Mouse (Mus musculus) midbrain, postnatal 0 days (tissue): ENCODE data around the gene Atp6v1g1. TPM values are rescaled to one million over a fixed set of nuclear protein-coding genes. Genes with fewer than 3 reads are reported as not detected.

Experiments
- ATAC-seq: fragments of 200-750 bp; cut with Nextera tagmentation; 2 replicates; pipeline ENCODE4 v1.8.0; 2017; ENCODE audit warnings: moderate number of reproducible peaks, mild to moderate bottlenecking, moderate TSS enrichment, moderate library complexity; ENCODE audit not compliant: low FRiP score
- DNase-seq: peaks from one replicate; pipeline ENCODE4 v3.0.0-alpha.2; 2015; ENCODE audit warnings: low spot score
- H3K27ac ChIP-seq: fragments of 300-500 bp; sonication (generic); 2 replicates; pipeline ENCODE4 v1.5.1; 2014; ENCODE audit warnings: low read depth, mild to moderate bottlenecking, low read length, mixed read lengths
- H3K27me3 ChIP-seq: fragments of 300-500 bp; sonication (generic); 2 replicates; pipeline ENCODE4 v1.6.1; 2014; ENCODE audit warnings: low read length, control low read depth, mixed read lengths; ENCODE audit not compliant: insufficient read depth
- H3K36me3 ChIP-seq: fragments of 300-500 bp; sonication (generic); 2 replicates; pipeline ENCODE4 v1.6.1; 2014; ENCODE audit warnings: low read length, control low read depth, mixed read lengths; ENCODE audit not compliant: insufficient read depth
- H3K4me1 ChIP-seq: fragments of 300-500 bp; sonication (generic); 2 replicates; pipeline ENCODE4 v1.6.1; 2014; ENCODE audit warnings: mild to moderate bottlenecking, control low read depth, antibody characterized with exemption, low read length, mixed read lengths; ENCODE audit not compliant: insufficient read depth
- H3K4me2 ChIP-seq: fragments of 300-500 bp; sonication (generic); 2 replicates; pipeline ENCODE4 v1.6.1; 2014; ENCODE audit warnings: low read depth, mild to moderate bottlenecking, low read length, mixed read lengths; ENCODE audit not compliant: poor library complexity, severe bottlenecking
- H3K4me3 ChIP-seq: fragments of 300-500 bp; sonication (generic); 2 replicates; pipeline ENCODE4 v1.5.1; 2014; ENCODE audit warnings: low read depth, mild to moderate bottlenecking, low read length, moderate library complexity
- H3K9ac ChIP-seq: fragments of 300-500 bp; sonication (generic); replicated peaks from 2 replicates; pipeline ENCODE4 v1.6.1; 2014; ENCODE audit warnings: mild to moderate bottlenecking, low read length, moderate library complexity, mixed read lengths; ENCODE audit not compliant: poor library complexity, severe bottlenecking
- H3K9me3 ChIP-seq: fragments of 300-500 bp; sonication (generic); 2 replicates; pipeline ENCODE4 v1.6.1; 2016; ENCODE audit warnings: low read length, control low read depth
- CTCF ChIP-seq: IDR thresholded peaks from 2 replicates; pipeline ENCODE4 v1.5.1; 2016; ENCODE audit warnings: antibody characterized with exemption, mild to moderate bottlenecking
- WGBS: fragments of 180-500 bp; shearing (Covaris S2); extraction: QIAGEN DNeasy Blood & Tissue Kit; methylation state at CpG from one replicate; pipeline ENCODE4 v1.1.7; 2014; 5-methylcytosine and 5-hydroxymethylcytosine counted together
- polyA plus RNA-seq: library from polyadenylated mRNA; unstranded; fragments of >200 nt; fragmentation: Nextera tagmentation; extraction: Ambion mirVana; gene quantifications from 2 replicates; pipeline ENCODE4 v1.2.1, GENCODE M21; 2015
- total RNA-seq: library from RNA; depleted of rRNA; stranded (reverse); fragments of >200 nt; gene quantifications from 2 replicates; pipeline ENCODE4 v1.2.3, GENCODE M21; 2014; rRNA removed

The Atp6v1g1 gene
- total RNA-seq = 142 and 202 TPM in 2 replicates
- polyA plus RNA-seq = 356 and 357 TPM in 2 replicates

- ATAC-seq (peak; percentile 95), DNase-seq (peak; percentile 95)
- Histone ChIP-seq H3K27ac (peak within 1 kb of the TSS; percentile 78), H3K27me3 (no peaks in the 10 kb centered on the region), H3K4me3 (peak within 1 kb of the TSS; percentile 79), H3K36me3 (0 out of 2 replicates have a peak, but pooled peaks cover 3% of the 10 kb centered on the region), H3K9ac (peak within 1 kb of the TSS; percentile 83), H3K9me3 (no peaks in the 10 kb centered on the region), H3K4me1 (peaks cover 10% of the 10 kb centered on the region), H3K4me2 (peak within 1 kb of the TSS; percentile 66)
- under 1% methylated on average over 45 of the region's 57 CpGs for WGBS
- no peak for TF ChIP-seq CTCF
Observed at GRCm38 (mm10) chr4:63544494-63545230, at the start of gene Atp6v1g1. Gene Atp6v1g1 (plus strand): TSS chr4:63544772.

- Histone ChIP-seq H3K27me3 (no peaks in the 10 kb centered on the region), H3K36me3 (no peaks in the 10 kb centered on the region), H3K9me3 (no peaks in the 10 kb centered on the region), H3K4me1 (0 out of 2 replicates have a peak, but pooled peaks cover 4% of the 10 kb centered on the region), H3K9ac (peak overlapping the region; percentile 52), H3K4me3 (peak overlapping the region; percentile 51), H3K4me2 (peak overlapping the region; percentile 90), H3K27ac (no peak overlapping the region)
- peak; percentile 57 for ATAC-seq
- WGBS = under 1% methylated on average over 90 of the region's 107 CpGs
- TF ChIP-seq CTCF = no peak
- peak; percentile 55 for DNase-seq
Observed at GRCm38 (mm10) chr4:63494967-63495914, 49.3 kb upstream of the Atp6v1g1 start.

GRCm38 (mm10) chr4:63495915-63496278, 48.7 kb upstream of the Atp6v1g1 start, which contains the start of gene Whrn:
Gene Whrn (minus strand): TSS chr4:63495991.
- H3K9me3 ChIP-seq = no peaks in the 10 kb centered on the region
- no peak within 1 kb of the TSS for H3K27ac ChIP-seq
- peak within 1 kb of the TSS; percentile 90 for H3K4me2 ChIP-seq
- ATAC-seq (peak; percentile 68), DNase-seq (peak; percentile 79)
- no peaks in the 10 kb centered on the region for H3K27me3 ChIP-seq
- WGBS = under 1% methylated on average over 23 of the region's 34 CpGs
- peak within 1 kb of the TSS; percentile 51 for H3K4me3 ChIP-seq
- no peaks in the 10 kb centered on the region for H3K36me3 ChIP-seq
- no peak for TF ChIP-seq CTCF
- 0 out of 2 replicates have a peak, but pooled peaks cover 4% of the 10 kb centered on the region for H3K4me1 ChIP-seq
- peak within 1 kb of the TSS; percentile 52 for H3K9ac ChIP-seq

GRCm38 (mm10) chr4:63496312-63496711, 48.3 kb upstream of the Atp6v1g1 start:
- Histone ChIP-seq H3K9me3 (no peaks in the 10 kb centered on the region), H3K27ac (no peak overlapping the region), H3K4me1 (0 out of 2 replicates have a peak, but pooled peaks cover 4% of the 10 kb centered on the region), H3K9ac (peak overlapping the region; percentile 50; the same call in 1 of the 2 replicates), H3K36me3 (no peaks in the 10 kb centered on the region), H3K4me3 (peak overlapping the region; percentile 51), H3K4me2 (peak overlapping the region; percentile 90), H3K27me3 (no peaks in the 10 kb centered on the region)
- DNase-seq (no peak), ATAC-seq (no peak)
- 10% methylated on average over 6 of the region's 6 CpGs for WGBS
- TF ChIP-seq CTCF = no peak

GRCm38 (mm10) chr4:63498346-63498745, 46.2 kb upstream of the Atp6v1g1 start:
- no peaks in the 10 kb centered on the region for H3K9me3 ChIP-seq
- DNase-seq (peak; percentile 33), ATAC-seq (no peak)
- H3K4me2 ChIP-seq = no peak overlapping the region
- peak; percentile 63 for TF ChIP-seq CTCF
- no peaks in the 10 kb centered on the region for H3K36me3 ChIP-seq
- no peak overlapping the region for H3K27ac ChIP-seq
- no peaks in the 10 kb centered on the region for H3K27me3 ChIP-seq
- no peak overlapping the region for H3K4me3 ChIP-seq
- H3K9ac ChIP-seq = no peak overlapping the region
- H3K4me1 ChIP-seq = 0 out of 2 replicates have a peak, but pooled peaks cover 4% of the 10 kb centered on the region
- WGBS = 32% methylated on average over 3 of the region's 3 CpGs
